Mouse (Mus musculus) bone marrow macrophage, adult 2 months (primary cell): ENCODE data around the gene Dnm1l.

ENCODE experiments used
- CTCF ChIP-seq: IDR thresholded peaks from 2 replicates; pipeline ENCODE4 v1.5.1; 2012; ENCODE audit warnings: low read depth, mild to moderate bottlenecking, low read length, moderate library complexity
- POLR2A ChIP-seq: IDR thresholded peaks from 2 replicates; pipeline ENCODE4 v1.6.1; 2012; ENCODE audit warnings: mild to moderate bottlenecking, low read depth, low read length, borderline replicate concordance

- no peak for TF ChIP-seq POLR2A
- TF ChIP-seq CTCF: no peak
These were observed 32.9 kb downstream of the Dnm1l start for GRCm38 (mm10) chr16:16325775-16326336.
